Mouse (Mus musculus) midbrain, embryonic 15.5 days (tissue): Measurements from ENCODE around the gene Gpd2. TPM values are rescaled to one million over a fixed set of nuclear protein-coding genes. Genes with fewer than 3 reads are reported as not detected.

Experiments used
- ATAC-seq: fragments of 200-750 bp; cut with Nextera tagmentation; replicated peaks from 2 replicates; pipeline ENCODE4 v1.8.0; 2017; ENCODE audit warnings: moderate TSS enrichment
- H3K27ac ChIP-seq: fragments of 300-500 bp; sonication (generic); 2 replicates; pipeline ENCODE4 v1.5.1; 2015; ENCODE audit warnings: mild to moderate bottlenecking, inconsistent platforms
- H3K27me3 ChIP-seq: fragments of 300-500 bp; sonication (generic); replicated peaks from 2 replicates; pipeline ENCODE4 v1.6.1; 2015; ENCODE audit warnings: inconsistent platforms
- H3K36me3 ChIP-seq: fragments of 300-500 bp; sonication (generic); replicated peaks from 2 replicates; pipeline ENCODE4 v1.6.1; 2015; ENCODE audit warnings: inconsistent platforms
- H3K4me1 ChIP-seq: fragments of 300-500 bp; sonication (generic); 2 replicates; pipeline ENCODE4 v1.6.1; 2015; ENCODE audit warnings: inconsistent platforms
- H3K4me2 ChIP-seq: fragments of 300-500 bp; sonication (generic); 2 replicates; pipeline ENCODE4 v1.6.1; 2015; ENCODE audit warnings: inconsistent platforms, mild to moderate bottlenecking, moderate library complexity
- H3K4me3 ChIP-seq: fragments of 300-500 bp; sonication (generic); 2 replicates; pipeline ENCODE4 v1.5.1; 2015; ENCODE audit warnings: mild to moderate bottlenecking, inconsistent platforms
- H3K9ac ChIP-seq: fragments of 300-500 bp; sonication (generic); 2 replicates; pipeline ENCODE4 v1.6.1; 2015; ENCODE audit warnings: mild to moderate bottlenecking, inconsistent platforms
- H3K9me3 ChIP-seq: fragments of 300-500 bp; sonication (generic); 2 replicates; pipeline ENCODE4 v1.6.1; 2016; ENCODE audit warnings: inconsistent platforms
- WGBS: fragments of 180-500 bp; shearing (Covaris S2); methylation state at CpG from one replicate; pipeline ENCODE4 v1.1.7; 2015; ENCODE audit warnings: mixed read lengths; 5-methylcytosine and 5-hydroxymethylcytosine counted together
- polyA plus RNA-seq: library from polyadenylated mRNA; unstranded; fragments of >200 nt; fragmentation: Nextera tagmentation; extraction: Ambion mirVana; gene quantifications from 2 replicates; pipeline ENCODE4 v1.2.1, GENCODE M21; 2015

Gene Gpd2
- 19.5 and 20.5 TPM in 2 replicates for polyA plus RNA-seq

GRCm38 (mm10) chr2:57237475-57237919, at the start of gene Gpd2:
Gene Gpd2 (plus strand): TSS chr2:57237635.
- Histone ChIP-seq H3K36me3 (no peaks in the 10 kb centered on the region), H3K4me2 (peak within 1 kb of the TSS; percentile 98), H3K4me1 (peaks cover 14% of the 10 kb centered on the region), H3K4me3 (peak within 1 kb of the TSS; percentile 79), H3K9ac (peak within 1 kb of the TSS; percentile 81), H3K27ac (peak within 1 kb of the TSS; percentile 17), H3K9me3 (no peaks in the 10 kb centered on the region), H3K27me3 (peaks cover 6% of the 10 kb centered on the region; the same call in 1 of the 2 replicates)
- ATAC-seq, result peak; percentile 85
- 4% methylated on average over 20 of the region's 20 CpGs for WGBS

- H3K27me3 ChIP-seq, result no peaks in the 10 kb centered on the region
- H3K4me2 ChIP-seq, result no peak overlapping the region
- H3K4me3 ChIP-seq, result no peak overlapping the region
- no peak overlapping the region for H3K9ac ChIP-seq
- no peaks in the 10 kb centered on the region for H3K36me3 ChIP-seq
- ATAC-seq, result no peak
- H3K4me1 ChIP-seq, result peaks cover 5% of the 10 kb centered on the region
- H3K9me3 ChIP-seq, result no peaks in the 10 kb centered on the region
- WGBS, result 55% methylated on average over 9 of the region's 9 CpGs
- no peak overlapping the region for H3K27ac ChIP-seq
Observed at GRCm38 (mm10) chr2:57188237-57188636, 49.2 kb upstream of the Gpd2 start.

- Histone ChIP-seq H3K4me3 (no peak overlapping the region), H3K4me1 (no peaks in the 10 kb centered on the region), H3K9ac (no peak overlapping the region), H3K36me3 (no peaks in the 10 kb centered on the region), H3K9me3 (no peaks in the 10 kb centered on the region), H3K4me2 (no peak overlapping the region), H3K27me3 (no peaks in the 10 kb centered on the region), H3K27ac (no peak overlapping the region)
- ATAC-seq, result no peak
Observed at GRCm38 (mm10) chr2:57190884-57191283, 46.6 kb upstream of the Gpd2 start.

GRCm38 (mm10) chr2:57199046-57199445, 38.4 kb upstream of the Gpd2 start:
- no peaks in the 10 kb centered on the region for H3K4me1 ChIP-seq
- H3K4me2 ChIP-seq, result no peak overlapping the region
- no peak for ATAC-seq
- H3K36me3 ChIP-seq, result no peaks in the 10 kb centered on the region
- no peaks in the 10 kb centered on the region for H3K27me3 ChIP-seq
- no peak overlapping the region for H3K27ac ChIP-seq
- 84% methylated on average over 3 of the region's 3 CpGs for WGBS
- no peaks in the 10 kb centered on the region for H3K9me3 ChIP-seq
- H3K9ac ChIP-seq, result no peak overlapping the region
- H3K4me3 ChIP-seq, result no peak overlapping the region

- no peaks in the 10 kb centered on the region for H3K27me3 ChIP-seq
- no peaks in the 10 kb centered on the region for H3K9me3 ChIP-seq
- no peak for ATAC-seq
- WGBS, result 88% methylated on average over 9 of the region's 9 CpGs
- no peak overlapping the region for H3K9ac ChIP-seq
- no peak overlapping the region for H3K4me3 ChIP-seq
- no peak overlapping the region for H3K27ac ChIP-seq
- no peak overlapping the region for H3K4me2 ChIP-seq
- no peaks in the 10 kb centered on the region for H3K4me1 ChIP-seq
- no peaks in the 10 kb centered on the region for H3K36me3 ChIP-seq
Observed at GRCm38 (mm10) chr2:57208472-57209083, 28.9 kb upstream of the Gpd2 start.

- Histone ChIP-seq H3K9ac (no peak overlapping the region), H3K36me3 (no peaks in the 10 kb centered on the region), H3K27ac (no peak overlapping the region), H3K4me2 (no peak overlapping the region), H3K9me3 (no peaks in the 10 kb centered on the region), H3K4me1 (no peaks in the 10 kb centered on the region), H3K27me3 (no peaks in the 10 kb centered on the region), H3K4me3 (no peak overlapping the region)
- 69% methylated on average over 9 of the region's 9 CpGs for WGBS
- ATAC-seq, result no peak
Observed at GRCm38 (mm10) chr2:57211049-57212001, 26.1 kb upstream of the Gpd2 start.

GRCm38 (mm10) chr2:57213364-57213763, 24.1 kb upstream of the Gpd2 start:
- 90% methylated on average over 4 of the region's 4 CpGs for WGBS
- Histone ChIP-seq H3K27me3 (no peaks in the 10 kb centered on the region), H3K36me3 (no peaks in the 10 kb centered on the region), H3K4me1 (no peaks in the 10 kb centered on the region), H3K9ac (no peak overlapping the region), H3K4me2 (no peak overlapping the region), H3K4me3 (no peak overlapping the region), H3K27ac (no peak overlapping the region), H3K9me3 (no peaks in the 10 kb centered on the region)
- no peak for ATAC-seq

GRCm38 (mm10) chr2:57223288-57224026, 14.0 kb upstream of the Gpd2 start:
- Histone ChIP-seq H3K4me1 (no peaks in the 10 kb centered on the region), H3K9me3 (no peaks in the 10 kb centered on the region), H3K4me2 (no peak overlapping the region), H3K4me3 (no peak overlapping the region), H3K27me3 (peaks cover 10% of the 10 kb centered on the region), H3K36me3 (no peaks in the 10 kb centered on the region), H3K27ac (no peak overlapping the region), H3K9ac (no peak overlapping the region)
- ATAC-seq, result 0 out of 2 replicates have a peak, but pooled peaks have one; percentile 17
- 83% methylated on average over 3 of the region's 3 CpGs for WGBS

GRCm38 (mm10) chr2:57225236-57225635, 12.2 kb upstream of the Gpd2 start:
- H3K27ac ChIP-seq, result no peak overlapping the region
- peaks cover 10% of the 10 kb centered on the region for H3K27me3 ChIP-seq
- H3K4me1 ChIP-seq, result no peaks in the 10 kb centered on the region
- no peak overlapping the region for H3K9ac ChIP-seq
- ATAC-seq, result no peak
- WGBS, result 57% methylated on average over 2 of the region's 2 CpGs
- H3K9me3 ChIP-seq, result no peaks in the 10 kb centered on the region
- H3K4me2 ChIP-seq, result no peak overlapping the region
- H3K4me3 ChIP-seq, result no peak overlapping the region
- no peaks in the 10 kb centered on the region for H3K36me3 ChIP-seq

- H3K27me3 ChIP-seq, result peaks cover 10% of the 10 kb centered on the region
- no peaks in the 10 kb centered on the region for H3K36me3 ChIP-seq
- WGBS, result 84% methylated on average over 3 of the region's 3 CpGs
- H3K9me3 ChIP-seq, result no peaks in the 10 kb centered on the region
- H3K27ac ChIP-seq, result no peak overlapping the region
- ATAC-seq, result no peak
- no peaks in the 10 kb centered on the region for H3K4me1 ChIP-seq
- H3K4me2 ChIP-seq, result no peak overlapping the region
- H3K4me3 ChIP-seq, result no peak overlapping the region
- no peak overlapping the region for H3K9ac ChIP-seq
Observed at GRCm38 (mm10) chr2:57227425-57227824, 10.0 kb upstream of the Gpd2 start.

- Histone ChIP-seq H3K27me3 (no peaks in the 10 kb centered on the region), H3K4me3 (no peak overlapping the region), H3K4me1 (no peaks in the 10 kb centered on the region), H3K27ac (no peak overlapping the region), H3K9ac (no peak overlapping the region), H3K9me3 (no peaks in the 10 kb centered on the region), H3K4me2 (no peak overlapping the region), H3K36me3 (no peaks in the 10 kb centered on the region)
- 56% methylated on average over 4 of the region's 4 CpGs for WGBS
- no peak for ATAC-seq
Observed at GRCm38 (mm10) chr2:57229647-57230240, 7.7 kb upstream of the Gpd2 start.

GRCm38 (mm10) chr2:57231432-57231831, 6.0 kb upstream of the Gpd2 start:
- Histone ChIP-seq H3K4me2 (no peak overlapping the region), H3K27ac (no peak overlapping the region), H3K36me3 (no peaks in the 10 kb centered on the region), H3K4me3 (no peak overlapping the region), H3K27me3 (no peaks in the 10 kb centered on the region), H3K4me1 (no peaks in the 10 kb centered on the region), H3K9ac (no peak overlapping the region), H3K9me3 (no peaks in the 10 kb centered on the region)
- ATAC-seq, result no peak
- WGBS, result 88% methylated on average over 5 of the region's 5 CpGs
